Mouse (Mus musculus) activated CD4-positive, CD25-positive, alpha-beta regulatory T cell, adult 4 months (primary cell): ENCODE results near the gene Tspoap1. TPM values are rescaled to one million over a fixed set of nuclear protein-coding genes. Genes with fewer than 3 reads are reported as not detected.

ENCODE experiments used
- ATAC-seq: one replicate; pipeline ENCODE4 v1.8.0; 2017
- polyA plus RNA-seq, 2 experiments: library from polyadenylated mRNA; unstranded; fragments of 100-300 nt; shearing (Covaris generic); gene quantifications; one replicate each; pipeline ENCODE4 v1.2.1; 2017

Tspoap1 gene
- polyA plus RNA-seq, 2 experiments from 2014 or later, result 1.6 to 2.4 TPM

DNA sequence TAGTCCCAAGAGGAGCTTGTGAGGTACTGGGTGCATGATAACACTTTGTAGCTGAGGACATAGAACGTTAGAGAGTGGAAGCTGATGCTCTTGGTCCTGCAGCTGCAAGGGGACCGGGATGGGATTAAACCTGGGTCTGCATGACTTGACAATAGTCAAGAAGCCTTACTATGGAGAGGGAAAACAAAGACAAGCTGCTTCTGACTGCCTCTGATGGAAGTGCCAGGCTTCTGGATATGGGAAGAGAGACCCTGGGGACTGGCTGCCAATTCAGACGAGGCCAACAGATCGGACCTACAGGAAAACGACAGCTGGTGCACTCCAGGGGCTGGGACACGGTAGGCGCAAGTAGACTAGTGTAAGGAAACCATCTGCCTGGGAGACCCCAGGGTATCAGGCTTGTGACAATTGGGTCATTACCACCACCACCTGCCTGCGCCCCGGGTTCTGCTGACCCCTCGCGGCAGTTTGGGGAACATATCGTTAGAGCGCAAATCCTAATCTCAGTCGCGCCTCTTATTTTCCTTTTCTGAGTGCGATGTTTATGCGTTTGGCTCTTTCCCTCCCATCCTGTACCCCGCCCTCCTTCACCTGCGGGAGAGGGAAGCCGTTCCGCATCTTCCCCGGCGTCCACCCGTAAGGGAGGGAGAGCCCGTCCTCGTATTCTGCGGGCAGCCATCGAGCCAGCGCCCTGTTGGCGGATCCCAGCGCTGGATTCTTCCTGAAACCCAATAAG lies 56.5 kb downstream of the Tspoap1 start:
- no peak for ATAC-seq

DNA sequence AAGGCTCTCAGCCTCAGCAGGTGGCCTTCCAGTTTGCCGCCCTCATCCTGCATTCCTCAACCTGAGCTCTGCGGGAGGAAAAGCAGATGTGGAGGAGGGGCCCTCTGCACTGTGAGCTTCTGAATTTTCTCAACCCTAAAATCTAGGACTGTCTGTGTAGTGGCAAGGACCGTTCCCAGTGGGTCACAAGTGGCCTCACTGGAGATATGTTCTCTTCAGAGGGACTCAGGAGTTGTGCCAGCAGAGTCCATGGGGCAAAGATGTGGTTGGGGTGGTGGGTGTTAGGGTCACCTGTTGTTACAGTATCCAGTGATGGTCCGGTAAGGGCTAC lies 57.1 kb downstream of the Tspoap1 start:
- no peak for ATAC-seq

DNA sequence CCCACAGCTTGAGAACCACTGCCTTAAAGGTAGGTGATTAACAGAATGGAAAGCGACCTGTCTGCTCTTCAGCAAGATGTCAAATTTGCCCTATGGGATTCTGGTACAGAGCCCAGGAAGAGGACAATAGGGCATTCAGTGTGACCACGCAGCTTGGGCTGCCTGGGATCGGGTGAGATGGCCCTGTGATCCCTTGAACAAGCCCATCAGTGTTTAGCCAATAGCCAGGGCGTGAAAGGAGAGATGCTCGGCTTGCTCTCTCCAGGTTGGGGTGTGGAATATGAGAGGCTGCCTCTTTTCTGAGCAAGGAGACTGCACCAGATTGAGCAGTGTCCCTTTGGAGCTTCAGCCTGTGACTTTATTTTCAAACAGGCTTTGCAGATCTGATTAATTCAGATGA lies 61.2 kb downstream of the Tspoap1 start:
- ATAC-seq, result no peak

DNA sequence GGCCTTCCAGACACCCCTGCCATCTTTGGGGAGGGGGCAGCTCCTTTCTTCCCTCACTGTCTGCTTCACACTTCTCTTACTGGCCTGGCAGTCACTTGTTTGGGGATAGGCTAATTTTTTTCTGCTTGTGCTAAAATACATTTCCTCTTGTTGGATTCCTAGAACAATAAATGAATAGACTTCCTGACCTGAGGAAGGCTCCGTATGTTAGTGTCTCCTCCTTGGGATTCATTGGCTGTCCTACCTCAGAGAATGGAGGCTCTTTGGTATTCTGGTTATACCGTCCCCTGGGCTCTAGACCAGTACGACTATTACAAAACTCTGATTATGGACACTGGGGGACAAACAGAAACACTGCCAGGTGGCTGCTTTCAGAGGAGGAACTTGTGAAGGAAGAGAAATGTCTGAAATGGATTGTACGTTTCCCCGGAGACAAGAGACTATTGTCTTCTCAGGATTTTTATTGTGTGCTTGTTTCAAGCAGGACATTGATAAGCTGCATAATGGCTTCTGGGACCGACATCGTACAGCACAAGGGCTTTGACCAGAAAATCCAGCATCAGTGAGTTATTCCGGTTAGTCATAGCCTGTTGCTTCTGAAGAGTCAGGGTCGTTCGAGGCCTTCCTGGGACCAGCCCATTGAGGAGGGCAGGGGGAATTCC lies 68.0 kb downstream of the Tspoap1 start, which contains the start of gene Lpo:
Gene Lpo (minus strand): TSS at position 51 of the 662 bp plus-strand sequence.
- no peak for ATAC-seq

Other genes starting within 250 kb of the Tspoap1 start
- gene Gm11492, start 193.9 kb upstream of the Tspoap1 start, polyA plus RNA-seq, result not detected
- gene Sept4, start 191.6 kb upstream of the Tspoap1 start, polyA plus RNA-seq, result 1 to 10 TPM in 1 of 2 experiments, under 1 TPM in 1; 0.49 to 2.5 TPM
- gene Mtmr4, start 168.4 kb upstream of the Tspoap1 start, polyA plus RNA-seq, result 10 to 100 TPM; 10.2 to 11.1 TPM
- under 1 TPM in 1 of 2 experiments, not detected in 1; 0.11 TPM for gene Hsf5, start 143.4 kb upstream of the Tspoap1 start, polyA plus RNA-seq
- gene Rnf43, start 97.8 kb upstream of the Tspoap1 start, polyA plus RNA-seq, result 10 to 100 TPM; 23.8 to 25.3 TPM
- gene Supt4a, start 23.0 kb upstream of the Tspoap1 start, polyA plus RNA-seq, result 100 to 1,000 TPM; 373 to 410 TPM
- gene Mpo, start 33.0 kb downstream of the Tspoap1 start, polyA plus RNA-seq, result not detected
- gene Lpo, start 67.7 kb downstream of the Tspoap1 start, polyA plus RNA-seq, result not detected
- 1 to 10 TPM; 4.7 to 4.8 TPM for gene Mks1, start 92.7 kb downstream of the Tspoap1 start, polyA plus RNA-seq
- gene Epx, start 115.0 kb downstream of the Tspoap1 start, polyA plus RNA-seq, result not detected
- gene Olfr462, start 131.7 kb downstream of the Tspoap1 start, polyA plus RNA-seq, result not detected
- not detected for gene Olfr463, start 136.8 kb downstream of the Tspoap1 start, polyA plus RNA-seq
- not detected for gene Olfr464, start 160.4 kb downstream of the Tspoap1 start, polyA plus RNA-seq
- gene Dynll2, start 227.0 kb downstream of the Tspoap1 start, polyA plus RNA-seq, result 1 to 10 TPM; 4.3 to 4.4 TPM